Mouse (Mus musculus) kidney, adult 18-20 months (tissue): ENCODE data around the gene Tfip11.

Source experiments
- DNase-seq: peaks from one replicate; pipeline ENCODE4 v3.0.0; 2021

Tfip11 gene

DNA sequence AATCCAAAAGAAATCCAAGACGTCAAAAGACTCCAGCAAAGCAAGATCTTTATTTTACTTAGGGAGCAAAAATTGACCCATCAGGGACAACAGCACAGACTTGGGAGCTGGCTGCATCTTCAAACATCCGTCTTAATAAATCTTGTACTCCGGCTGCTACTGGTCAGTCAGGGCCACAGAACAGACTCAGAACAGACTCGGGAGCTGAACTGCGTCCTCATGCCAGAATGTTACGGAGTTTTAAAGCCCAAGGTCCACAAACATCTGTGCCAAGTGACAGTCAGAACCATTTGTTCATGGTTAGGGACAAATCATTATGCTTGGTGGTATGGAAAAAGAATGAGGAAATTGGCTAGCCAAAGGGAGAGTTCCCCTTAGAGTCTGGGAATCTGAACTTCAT is 2.9 kb upstream of the Tfip11 start:
- no peak for DNase-seq

DNA sequence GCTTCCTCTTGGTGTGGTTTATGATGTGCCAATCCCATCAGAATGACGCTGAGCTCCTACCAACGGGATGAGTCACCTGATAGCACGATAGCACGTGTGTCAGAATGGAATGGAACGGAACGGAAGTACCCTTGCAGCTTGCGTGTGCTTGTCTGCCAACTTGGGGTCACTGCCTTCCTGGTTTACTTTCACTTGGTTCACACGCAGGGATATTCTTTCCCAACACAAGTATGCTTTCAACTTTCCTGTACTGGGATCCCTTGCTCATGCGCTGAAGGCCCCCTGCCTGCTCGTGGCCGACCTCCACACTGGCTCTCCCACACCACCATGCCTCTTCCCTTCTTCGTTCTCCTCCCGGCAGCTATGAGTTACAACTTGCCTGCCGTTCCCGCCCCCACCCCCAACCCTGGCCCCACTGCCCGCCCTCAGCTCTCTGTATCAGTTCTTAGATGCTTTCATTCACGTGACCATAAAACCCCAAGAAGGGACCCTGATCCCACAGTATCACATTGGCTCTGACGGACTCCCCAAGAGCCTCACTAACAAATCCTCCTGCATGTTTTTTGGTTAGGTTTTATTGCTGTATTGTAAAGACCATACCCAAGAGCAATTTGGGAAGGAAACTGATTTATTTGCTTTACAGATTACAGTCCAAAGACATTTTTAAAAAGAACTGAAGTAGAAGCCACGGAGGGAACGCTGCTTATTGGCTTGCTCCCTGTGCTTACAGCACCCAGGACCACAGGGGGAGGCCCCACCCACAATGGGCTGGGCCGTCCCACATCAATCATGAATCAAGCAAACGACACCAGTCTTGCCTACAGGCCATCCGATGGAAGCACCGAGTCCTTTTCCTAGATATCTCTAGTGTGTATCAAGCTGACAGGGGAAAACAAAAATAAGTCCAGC is 1.3 kb upstream of the Tfip11 start:
- DNase-seq: peak; percentile 34

DNA sequence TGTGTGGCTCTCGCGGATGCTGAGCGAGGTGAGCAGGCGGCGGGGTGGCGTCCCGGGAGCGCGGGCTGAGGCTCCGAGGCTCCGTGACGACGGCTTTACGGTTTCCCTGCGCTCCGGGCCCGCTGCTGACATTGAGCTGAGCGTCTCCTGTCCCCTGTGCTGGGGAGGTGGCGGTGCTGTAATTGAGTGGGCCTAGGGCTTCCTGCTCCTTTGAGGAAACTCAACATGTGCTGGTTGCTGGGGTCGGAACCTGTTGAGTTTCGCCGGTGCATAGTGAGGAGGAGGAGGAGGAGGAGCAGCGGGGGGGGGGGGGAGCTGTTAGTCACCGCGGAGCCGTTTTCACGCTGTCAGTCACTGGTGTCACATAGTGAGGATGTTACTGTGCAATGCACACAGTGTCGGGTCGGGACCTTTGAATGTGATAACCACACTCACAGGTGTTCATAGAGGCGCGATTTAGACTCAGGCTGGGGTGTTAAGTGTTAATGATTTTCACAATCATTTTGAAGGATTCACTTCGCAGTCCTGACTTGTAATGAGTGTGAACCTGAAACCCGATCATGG is 370 bp downstream of the Tfip11 start:
- DNase-seq: no peak

DNA sequence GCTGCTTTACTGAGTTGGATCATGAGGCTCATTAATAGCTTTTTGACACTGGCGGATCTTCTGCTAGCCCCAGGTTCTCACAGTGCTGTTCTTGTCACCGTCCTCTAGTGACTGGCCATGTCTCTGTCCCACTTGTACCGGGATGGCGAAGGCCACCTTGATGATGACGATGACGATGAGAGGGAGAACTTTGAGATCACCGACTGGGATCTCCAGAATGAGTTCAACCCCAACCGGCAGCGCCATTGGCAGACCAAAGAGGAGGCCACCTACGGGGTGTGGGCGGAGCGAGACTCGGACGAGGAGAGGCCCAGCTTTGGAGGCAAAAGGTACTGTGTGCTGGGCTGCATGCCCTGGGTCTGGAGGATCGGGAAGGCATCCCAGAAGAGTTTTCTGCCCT is 1.7 kb downstream of the Tfip11 start:
- no peak for DNase-seq

DNA sequence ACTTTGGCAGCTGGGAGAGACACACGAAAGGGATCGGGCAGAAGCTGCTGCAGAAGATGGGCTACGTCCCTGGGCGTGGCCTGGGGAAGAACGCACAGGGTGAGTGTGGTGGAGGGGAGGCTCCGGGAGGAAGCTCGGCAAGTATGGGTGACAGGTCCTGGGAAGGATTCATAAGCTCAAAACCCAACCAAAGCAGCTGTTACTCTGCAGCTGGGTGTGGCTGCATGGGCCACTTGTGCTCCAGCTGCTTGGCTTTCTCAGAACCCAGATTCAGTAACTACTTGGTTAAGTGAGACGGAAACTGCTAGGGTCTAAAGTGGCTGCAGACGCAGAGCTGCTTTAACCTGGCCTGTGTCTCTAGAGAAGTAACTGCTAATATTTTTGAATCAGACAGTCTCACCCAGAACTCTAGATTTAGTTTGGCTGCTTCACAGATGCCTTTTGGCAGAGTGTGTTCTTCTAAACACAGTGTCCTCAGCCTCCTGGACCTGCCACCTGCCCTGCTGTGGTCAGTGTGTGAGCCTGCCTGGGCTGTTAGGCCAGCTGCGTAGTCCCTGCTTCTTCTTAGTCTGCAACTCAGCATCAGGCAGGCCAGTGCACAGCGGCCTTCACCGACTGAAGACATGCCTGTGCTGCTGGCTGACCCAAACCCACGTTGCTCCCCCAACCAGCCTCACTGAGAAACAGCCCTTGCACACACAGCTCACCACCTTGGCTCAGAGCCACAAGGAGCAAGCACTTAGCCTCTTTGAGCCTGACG is 3.8 kb downstream of the Tfip11 start:
- DNase-seq: no peak

DNA sequence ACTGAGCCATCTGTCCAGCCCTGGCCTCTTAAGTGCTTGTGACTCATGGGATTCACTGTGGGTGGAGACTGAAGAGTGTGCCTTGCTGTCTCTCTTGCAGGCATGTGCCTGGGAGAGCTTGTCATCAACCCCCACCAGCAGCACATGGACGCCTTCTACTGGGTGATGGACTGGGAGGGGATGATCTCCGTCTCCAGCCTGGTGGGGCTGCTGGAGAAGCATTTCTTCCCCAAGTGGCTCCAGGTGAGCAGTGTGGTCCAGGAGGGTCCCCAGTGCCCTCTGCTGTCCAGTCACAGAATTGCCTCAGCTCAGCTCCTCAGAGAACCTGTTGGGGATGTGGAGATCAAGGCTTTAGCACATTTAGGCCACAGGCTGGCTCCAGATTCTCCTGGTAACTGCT is 9.3 kb downstream of the Tfip11 start:
- DNase-seq: peak; percentile 68

DNA sequence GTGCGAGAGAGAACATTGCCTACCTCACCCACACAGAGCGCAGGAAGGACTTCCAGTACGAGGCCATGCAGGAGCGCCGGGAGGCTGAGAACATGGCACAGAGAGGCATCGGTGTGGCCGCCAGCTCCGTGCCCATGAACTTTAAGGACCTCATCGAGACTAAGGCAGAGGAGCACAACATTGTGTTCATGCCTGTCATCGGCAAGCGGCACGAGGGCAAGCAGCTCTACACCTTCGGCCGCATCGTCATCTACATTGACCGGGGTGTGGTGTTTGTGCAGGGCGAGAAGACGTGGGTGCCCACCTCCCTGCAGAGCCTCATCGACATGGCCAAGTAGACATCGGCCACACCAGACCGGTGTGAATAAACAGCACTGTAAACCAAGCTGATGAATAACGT is 10.8 kb downstream of the Tfip11 start:
- DNase-seq: no peak

DNA sequence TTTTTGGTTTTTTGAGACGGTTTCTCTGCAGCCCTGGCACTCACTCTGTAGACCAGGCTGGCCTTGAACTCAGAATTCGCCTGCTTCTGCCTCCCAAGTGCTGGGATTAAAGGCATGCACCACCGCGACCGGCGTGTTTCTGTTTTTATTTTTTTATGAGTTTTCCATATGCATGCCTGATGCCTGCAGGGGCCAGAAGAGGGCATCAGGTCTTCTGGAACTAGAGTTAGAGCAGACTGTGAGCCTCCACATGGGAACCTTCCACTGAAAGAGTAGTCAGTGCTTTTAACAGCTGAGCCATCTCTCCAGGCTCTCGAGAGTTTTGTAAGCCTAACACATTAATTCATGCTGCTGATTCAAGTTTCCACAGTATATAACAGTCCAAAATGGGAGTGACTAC is 13.1 kb downstream of the Tfip11 start:
- no peak for DNase-seq

DNA sequence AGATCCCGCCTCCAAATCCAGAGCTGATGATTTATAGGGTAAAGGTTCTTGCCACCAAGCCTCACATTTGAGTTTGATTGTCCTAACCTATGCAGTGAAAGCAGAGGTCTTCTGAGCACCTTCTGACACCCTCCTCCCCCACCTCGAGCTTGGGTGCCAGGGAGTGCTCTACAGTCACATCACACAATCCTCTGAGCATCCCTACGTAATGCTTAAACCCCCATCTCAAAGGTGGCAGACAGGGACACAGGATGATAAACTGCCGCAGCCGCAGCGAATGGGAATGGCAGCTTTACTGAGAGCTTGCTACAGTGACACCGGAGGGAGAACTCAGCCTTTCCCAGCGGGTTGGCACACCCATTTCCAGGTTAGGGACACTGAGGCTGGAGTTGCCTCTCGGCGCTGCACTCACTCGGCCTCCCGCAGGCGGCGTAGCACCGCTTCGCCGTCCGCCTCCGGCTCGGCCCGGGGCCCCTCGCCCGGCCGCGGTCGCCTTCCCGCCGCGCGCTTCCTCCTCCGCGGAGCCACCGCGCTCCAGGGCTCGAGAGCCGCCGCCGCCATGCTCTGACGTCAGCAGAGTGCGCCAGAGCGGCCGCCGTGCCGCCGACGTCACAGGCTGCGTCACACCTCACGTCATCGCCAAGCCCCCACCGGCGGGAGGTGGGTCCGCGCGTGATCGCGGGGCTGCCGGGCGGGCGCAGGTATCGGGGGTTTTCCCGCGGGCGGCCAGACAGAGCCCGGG is 16.5 kb downstream of the Tfip11 start, which contains the start of the genes Srrd and Hps4:
Srrd (minus strand) TSS at position 578 of the 742 bp plus-strand sequence.
Hps4 (plus strand) TSS at position 621 of the 742 bp plus-strand sequence.
- peak; percentile 88 for DNase-seq

DNA sequence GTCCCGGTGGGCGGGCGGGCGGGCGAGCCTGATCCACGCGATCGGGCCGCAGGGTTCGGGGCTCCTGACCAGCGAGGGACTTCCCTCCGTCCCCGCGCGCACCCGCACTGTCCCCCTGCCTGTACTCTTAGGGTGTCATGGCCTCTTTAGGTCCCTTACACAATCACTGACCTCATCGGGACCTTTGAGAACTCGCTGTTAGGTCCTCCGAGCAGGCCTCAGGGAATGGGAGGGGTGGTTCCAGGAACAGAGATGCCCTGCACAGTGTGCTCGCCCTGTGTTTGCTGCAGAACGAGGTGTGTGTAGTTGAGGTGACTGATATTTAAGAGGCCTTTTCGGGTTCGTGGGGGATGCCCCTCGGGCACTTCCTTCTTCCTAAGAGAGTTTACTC is 17.0 kb downstream of the Tfip11 start:
- DNase-seq: no peak

DNA sequence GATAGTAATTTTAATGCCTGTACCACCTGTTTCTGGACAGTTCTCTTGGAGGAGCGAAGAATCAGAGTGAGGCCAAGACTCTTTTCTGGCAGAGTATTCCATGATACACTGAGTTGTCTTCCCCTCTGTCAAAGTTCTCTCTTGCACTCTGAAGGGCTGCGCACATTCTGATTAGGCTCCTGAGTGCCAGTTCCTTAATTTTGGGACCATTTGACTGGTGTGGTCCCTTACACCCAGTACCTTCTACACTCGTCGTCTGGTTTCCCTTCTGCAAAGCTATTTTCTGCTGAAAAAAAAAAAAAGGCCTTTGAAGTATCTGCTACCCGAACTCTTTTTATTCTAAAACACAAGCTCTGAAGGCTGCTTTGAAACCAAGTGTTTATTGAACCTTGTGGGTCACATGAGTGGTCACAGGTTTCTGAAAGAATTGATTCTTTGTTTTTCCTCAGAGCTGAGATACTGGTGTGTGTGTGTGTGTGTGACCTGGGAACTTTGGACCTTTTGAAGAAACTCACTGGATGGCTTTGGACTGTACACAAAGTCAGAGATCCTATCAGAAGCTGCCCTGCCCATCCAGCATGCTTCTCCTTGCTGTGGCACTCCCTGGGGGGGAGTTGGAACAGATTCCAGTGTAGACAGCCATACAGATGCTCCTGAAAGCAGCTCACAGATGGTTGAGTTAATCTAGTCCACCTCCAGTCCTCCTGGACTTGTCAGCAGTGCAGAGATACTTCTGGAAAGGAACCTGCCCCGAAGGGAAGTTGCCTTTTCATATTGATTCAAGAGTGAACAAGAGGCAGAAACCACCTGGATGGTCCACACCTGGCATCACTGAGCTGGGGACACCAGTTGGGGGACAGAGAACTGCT is 18.2 kb downstream of the Tfip11 start:
- DNase-seq: peak; percentile 27

DNA sequence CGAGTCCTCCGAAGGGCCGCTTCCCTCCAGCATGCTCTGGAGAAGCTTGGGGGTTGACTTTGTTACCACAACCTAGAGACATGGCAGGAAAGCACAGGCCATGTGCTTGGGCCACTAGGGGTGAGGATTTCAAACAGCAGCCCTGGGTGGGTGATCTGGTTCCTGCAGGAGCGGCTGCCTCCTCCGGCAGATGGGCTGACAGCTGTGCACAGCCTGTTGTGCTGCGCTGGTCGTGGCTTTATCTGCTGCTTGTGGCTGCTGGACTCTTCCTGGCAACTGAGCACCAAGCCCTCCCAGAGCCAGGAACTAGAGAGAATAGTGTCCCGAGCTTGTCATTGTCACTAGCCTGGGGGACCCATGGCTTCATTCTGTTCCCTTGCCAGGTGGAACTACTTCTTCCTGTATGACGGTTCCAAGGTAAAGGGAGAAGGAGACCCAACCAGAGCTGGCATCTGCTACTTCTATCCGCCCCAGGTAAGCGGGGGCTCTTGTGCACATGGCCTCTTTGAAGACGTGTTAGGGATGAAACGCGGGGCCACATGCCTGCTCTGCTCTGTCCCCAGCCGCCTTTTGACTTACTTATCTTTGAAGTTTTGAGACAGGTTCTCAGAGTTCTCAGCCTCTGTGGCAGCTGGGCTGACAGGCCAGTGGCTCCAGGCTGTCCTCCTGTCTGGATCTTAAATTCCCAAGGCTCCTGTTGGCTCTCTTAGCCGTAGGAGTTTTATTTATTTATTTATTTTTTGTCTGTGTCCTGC is 20.2 kb downstream of the Tfip11 start:
- no peak for DNase-seq

DNA sequence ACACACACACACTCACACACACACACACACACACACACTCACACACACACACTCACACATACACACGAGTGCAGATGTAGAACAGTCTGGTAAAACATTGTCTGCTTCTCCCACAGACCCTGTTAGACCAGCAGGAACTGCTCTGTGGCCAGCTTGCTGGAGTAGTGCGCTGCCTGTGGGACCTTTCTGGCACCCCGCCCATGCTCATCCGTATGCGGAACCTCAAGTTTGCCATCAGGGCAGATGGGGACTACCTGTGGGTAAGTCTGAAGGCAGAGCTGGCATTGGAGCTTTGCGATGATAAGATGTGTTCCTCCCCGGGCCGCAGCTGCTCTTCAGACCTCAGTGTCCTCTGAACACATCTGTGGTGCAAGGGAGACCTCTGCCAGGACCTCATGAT is 23.0 kb downstream of the Tfip11 start:
- no peak for DNase-seq

DNA sequence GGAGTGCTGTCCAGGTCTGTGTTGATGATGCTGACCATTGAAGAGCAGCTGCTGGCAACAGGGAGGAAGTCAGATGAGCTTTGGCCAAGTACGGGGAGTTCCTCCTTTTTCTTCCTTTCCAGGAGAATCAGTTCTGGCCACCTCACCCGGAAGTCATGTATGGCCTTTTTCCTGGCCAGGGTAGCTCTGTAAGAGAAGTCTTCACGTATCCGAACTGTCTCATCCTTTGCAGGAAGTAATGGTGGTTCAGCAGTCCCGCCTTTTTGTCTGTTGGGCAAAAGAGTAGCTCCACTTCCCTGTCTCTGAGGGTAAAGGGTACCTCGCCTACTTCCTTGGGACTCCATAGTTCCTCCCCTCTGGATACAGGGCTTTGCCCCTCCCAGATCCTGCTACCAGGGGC is 29.3 kb downstream of the Tfip11 start:
- no peak for DNase-seq

DNA sequence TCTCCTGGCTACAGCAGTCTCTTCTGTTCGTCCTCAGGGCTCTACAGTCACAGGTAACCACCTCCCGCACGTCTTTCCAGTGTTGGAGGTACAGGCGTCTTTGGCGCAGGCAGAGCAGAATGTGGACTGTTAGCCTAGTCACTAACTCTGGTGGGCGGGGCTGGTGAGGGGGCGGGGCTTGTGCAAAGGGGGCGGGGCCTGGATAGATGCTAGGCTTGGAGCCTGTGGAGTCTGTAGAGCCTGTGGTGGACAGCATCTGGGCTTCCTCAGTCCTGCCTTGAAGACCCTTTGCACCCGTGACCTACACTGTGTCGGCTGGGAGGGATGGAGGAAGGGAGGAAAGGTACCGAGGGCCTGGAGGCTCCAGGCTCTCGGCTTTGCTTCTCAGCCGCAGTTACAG is 29.8 kb downstream of the Tfip11 start, which contains the start of gene Gm6583:
Gm6583 (minus strand) TSS at position 124 of the 400 bp plus-strand sequence.
- DNase-seq: no peak

DNA sequence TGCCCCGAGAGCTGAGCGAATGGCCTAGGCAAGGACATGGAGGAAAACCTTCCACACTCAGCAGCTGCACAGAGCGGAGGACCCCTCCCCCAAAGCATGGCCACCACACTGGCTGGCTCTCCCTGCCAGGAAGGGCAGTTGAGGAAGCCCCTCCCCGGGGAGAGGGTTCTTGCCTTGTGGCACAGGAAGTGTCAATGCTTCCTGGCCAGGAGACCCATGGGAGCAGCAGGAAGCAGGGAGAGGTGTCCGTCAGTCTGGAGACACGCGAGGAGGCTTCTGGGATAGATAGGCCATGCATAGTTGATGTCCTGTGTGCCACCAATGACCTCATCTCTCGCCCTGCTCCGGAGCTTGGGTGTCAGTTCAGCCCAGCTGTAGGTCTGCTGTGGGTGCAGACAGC is 30.2 kb downstream of the Tfip11 start:
- DNase-seq: peak; percentile 22

DNA sequence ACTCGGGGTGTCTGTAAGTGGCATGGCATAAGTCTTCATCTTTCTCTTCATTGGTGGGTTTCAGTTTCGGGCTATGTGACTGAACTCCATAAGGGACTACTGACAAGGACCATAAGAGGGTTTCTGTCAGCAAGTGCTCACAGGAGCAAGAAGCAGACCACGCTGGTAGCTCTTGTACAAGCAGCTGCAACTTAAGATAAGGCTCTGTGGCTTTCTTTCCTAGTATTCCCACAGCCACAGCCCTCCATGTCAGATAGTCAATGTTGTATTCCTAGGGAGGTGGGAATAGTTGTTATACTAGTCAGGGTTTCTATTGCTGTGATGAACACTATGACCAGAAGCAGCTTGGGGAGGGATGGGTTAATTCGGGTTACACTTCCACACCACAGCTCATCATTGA is 33.4 kb downstream of the Tfip11 start:
- no peak for DNase-seq

DNA sequence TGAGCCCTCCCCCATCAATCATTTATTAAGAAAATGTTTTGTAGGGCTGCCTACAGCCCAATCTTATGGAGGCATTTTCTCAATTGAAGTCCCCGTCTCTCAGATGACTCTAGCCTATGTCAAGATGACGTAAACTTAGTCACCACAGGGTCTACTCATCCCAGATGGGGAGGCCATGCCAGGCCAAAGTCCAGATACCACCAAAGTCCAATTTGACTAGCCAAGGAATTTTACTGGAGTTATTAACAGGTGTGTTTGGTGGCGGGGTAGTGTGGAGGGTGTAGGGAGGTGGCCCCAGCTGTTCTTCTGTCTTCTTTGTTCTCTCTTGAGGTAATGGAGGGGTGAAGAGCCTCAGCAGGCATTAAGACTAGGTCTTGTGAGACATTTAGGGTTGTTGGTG is 33.9 kb downstream of the Tfip11 start:
- no peak for DNase-seq

DNA sequence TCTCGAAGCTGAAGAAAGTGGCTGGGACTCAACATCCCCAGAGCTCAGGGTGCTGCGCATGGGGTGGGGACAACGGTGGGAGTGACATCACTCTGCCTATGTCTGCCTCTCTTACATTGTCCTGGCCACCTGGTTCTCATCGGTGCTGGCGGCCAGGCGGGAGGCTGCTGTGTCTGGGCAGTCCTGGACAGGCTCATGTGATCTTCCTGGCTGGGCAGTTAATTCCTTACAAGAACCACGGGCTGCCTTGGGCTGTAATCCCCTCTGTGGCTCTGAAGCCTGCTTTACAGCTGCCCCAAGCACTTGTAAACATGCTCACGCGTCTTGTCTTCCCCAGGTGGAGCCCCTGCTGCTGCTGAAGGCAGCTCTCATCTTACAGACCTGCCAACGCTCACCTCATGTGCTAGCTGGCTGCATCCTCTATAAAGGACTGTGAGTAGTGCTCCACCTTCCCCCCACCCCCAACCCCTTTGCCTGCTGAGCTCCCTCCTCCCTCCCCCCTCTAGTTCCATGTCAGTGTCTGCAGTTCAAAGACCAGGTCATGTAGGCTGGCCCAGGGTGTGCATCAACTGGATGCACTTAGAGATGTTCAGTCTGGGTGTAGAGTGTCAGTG is 38.1 kb downstream of the Tfip11 start:
- no peak for DNase-seq

DNA sequence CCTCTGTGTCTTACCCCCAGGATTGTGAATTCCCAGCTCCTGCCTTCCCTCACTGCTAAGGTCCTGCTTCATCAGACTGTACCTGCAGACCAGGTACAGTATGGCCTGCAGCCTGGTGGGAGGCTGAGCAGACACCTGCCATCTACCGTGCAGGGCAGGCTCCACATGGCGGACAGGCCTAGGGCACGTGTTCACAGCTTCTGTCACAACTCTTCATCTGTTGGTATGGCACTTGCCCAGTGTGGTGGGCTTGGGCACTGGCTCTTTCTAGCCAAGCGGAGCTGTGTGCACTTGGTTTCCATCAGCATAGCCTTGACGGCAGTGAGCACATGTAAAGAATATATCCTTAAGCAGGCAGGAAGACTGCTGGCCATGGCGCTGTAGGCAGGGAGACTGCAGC is 40.7 kb downstream of the Tfip11 start:
- DNase-seq: no peak

DNA sequence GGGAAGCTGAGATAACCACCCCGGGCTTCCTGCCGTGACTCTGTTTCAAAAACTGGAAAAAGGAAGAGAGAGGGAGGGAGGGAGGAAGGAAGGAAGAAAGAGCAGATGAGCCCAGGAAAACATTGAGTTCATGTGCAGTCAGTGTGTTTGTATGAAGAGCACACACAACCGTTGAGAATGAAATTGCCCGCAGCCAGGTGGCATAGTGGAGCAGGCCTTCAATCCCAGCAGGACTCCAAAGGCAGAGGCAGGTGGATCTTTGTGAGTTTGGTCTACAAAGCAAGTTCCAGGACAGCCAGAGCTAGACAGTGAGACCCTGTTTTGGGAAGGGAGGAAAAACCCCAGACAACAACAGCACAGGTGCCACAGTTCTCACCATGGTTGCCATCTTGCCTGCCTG is 41.2 kb downstream of the Tfip11 start:
- DNase-seq: no peak
